Mouse (Mus musculus) retina, postnatal 7 days (tissue): ENCODE results near the gene Gm49601.

Experiments
- DNase-seq: peaks from one replicate; pipeline ENCODE4 v3.0.0-alpha.2; 2012; ENCODE audit warnings: low read depth, low spot score

Gm49601 gene

DNA sequence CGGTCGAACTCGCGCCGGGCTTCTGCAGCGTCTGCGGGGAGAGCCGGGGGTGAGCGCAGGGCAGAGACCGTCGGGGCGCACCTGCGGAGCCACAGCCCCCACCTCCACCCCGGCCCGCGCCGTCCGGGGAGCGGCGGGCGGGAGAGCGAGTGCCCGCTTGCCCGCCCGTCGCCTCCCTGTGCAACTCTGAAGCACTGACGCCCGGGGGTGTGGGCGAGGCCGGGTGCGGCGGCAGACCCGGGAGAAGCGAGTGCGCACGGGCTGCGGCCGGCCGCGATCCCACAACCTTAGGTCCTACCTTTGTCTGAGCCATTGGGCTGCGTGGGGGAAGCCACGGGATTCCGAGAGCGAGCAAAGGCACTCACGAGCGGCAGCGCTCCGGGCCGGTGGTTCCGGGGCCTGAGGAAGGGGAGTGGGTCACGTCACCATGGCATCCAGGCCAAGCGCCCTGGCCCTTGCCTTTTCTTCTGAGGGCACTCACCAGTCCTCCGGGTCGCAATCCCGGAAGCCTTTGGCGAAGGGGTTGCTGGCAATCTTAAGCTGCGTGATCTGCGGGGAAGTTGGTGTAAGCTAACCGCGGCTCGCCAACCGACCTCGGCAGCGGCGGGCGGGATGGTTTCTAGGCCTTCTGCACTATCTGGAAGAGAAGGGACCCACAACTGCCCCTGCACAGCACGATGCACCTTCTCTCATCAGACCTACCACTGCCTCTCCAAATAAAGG lies 43.6 kb downstream of the Gm49601 start:
- DNase-seq, result no peak

DNA sequence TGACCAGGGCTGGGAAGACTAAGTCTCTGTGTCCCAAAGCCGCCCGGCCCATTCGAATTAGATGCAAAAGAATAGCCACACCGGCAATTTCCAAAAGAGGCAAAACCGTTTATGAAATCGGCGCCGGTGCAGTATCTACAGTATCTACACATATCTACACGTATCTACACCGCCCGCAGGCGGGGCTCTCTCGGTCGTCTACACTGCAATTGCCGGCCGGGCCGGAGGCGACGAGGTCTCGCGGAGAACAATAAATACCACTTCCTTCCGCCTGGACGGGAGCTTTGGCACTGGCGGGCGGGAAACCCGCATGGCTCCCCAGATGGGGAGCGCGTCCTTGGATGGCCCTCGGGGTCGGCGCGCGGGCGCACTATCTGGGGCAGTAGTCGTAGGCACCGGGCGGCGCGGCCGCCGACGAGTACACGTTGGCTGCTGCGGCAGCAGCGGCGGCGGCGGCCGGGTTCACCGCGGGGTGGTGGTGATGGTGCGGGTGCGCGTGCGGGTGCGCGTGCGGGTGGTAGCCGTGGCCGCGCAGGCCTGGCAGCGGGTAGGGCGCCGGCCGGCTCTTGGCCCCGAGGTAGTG lies 44.5 kb downstream of the Gm49601 start:
- DNase-seq, result no peak

DNA sequence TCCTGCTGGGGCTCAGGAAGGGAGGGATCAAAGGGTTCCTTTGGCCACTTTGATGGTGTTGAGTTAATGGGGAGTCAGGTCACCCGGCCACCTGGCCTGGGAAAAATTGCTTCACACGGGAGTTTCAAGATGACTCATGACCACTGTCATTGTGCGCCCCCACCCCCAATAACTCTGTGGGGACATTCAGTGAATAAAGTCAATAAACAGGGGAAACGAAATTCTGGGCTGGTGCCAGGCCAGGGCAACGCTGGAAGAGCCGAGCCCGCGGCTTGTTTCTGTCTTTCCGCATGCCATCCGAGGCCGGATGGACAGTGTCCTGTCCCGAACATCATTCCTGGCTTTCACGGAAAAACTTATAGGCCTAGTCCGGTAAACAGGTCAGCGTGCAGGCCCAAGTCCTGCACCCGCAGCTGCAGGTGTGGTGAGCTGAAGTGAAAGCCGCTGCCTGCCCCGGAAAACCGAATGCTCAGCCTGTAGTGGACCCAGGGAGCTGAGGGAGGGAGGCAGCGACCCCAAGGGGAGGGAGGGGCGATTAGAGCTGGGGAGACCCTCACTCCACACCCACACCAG lies 45.1 kb downstream of the Gm49601 start:
- no peak for DNase-seq

DNA sequence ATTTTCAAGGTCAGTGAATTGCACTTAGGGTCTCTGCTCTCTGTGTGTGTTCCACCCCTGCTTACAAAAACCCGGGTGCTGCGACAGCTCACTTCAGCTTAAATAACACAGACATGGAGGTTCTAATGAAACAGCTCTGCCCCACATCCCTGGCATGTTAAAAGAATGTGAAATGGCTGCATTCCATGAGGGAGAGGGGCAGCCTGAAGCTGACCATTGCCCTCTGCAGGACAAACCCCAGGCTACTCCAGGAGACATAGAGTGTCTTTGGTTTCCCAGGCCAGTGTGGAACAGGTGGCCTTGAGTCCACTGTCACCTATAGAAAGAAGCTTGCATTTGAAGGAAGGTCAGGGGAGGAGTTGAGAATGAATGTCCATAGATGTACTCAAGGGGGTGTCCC lies 45.8 kb downstream of the Gm49601 start:
- DNase-seq, result no peak

DNA sequence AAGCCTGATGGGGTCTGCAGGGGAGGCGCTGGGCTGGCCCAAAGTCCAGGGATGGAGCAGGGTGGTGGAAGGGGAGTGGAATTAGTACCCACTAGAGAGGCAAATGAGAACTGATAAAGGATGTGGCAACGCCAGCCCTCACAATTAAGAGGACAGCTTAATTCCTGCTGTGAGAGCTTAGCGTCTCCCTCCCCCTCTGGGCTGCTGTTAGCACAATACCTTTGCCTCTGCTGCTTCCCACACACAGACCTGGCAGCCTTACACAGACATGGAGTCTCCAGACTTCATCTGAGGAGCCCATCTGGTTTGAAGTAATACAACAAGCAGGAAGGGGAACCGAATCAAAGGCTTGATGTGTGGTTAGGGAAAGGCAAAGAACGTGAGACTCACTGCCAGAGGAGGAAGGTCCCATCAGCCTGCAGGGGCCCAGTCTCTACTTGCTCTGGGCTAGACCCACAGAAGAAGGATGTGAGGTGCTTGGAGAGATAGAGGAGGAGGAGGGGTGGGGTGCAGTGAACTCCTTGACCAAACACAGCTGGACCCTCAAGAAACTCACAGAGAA lies 48.5 kb downstream of the Gm49601 start:
- DNase-seq, result no peak

DNA sequence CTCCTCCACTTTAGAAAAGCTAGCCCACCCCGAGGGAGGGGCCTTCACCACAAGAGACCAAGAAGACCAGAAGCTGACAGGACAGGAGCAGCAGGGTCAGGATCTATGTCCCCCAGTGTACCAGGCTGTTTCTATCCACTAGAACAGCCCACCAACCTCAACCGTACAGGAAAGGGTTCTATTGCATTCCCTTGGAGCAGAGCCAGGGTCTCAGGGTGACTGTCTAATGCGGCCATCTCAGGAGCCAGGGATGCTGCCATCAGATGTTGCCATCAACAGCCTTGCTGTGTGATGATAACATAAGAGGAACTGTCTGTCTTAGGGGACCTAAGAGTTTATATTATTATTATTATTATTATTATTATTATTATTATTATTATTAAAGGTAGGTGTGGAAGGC lies 49.2 kb downstream of the Gm49601 start:
- DNase-seq, result no peak

DNA sequence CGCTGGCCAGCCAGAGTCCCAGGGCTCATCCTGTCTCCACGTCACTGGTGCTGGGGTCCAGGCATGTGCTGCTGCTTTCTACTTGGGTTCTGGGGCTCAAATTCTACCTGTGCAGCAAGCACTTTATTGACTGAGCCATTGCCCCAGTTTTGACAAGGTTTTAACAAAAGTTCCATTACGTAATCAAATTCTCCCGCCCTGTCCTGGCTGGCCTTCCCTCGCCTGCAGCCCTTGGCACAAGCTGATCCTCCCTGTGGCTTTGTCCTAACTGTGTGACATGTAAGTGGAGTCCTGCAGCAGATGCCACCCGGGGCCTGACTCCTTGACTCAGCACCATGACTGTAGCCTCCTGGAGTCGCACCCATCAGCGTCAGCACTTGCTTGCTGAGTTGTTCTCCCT lies 52.0 kb downstream of the Gm49601 start:
- no peak for DNase-seq
